Mouse (Mus musculus) urinary bladder, postnatal 14 days (tissue): ENCODE results near the gene Ahdc1.
"Not testable (repeated sequence)": the region's sequence is repeated elsewhere in the genome, so short reads cannot be mapped to it uniquely, and the experiment has no call there.

Experiments used
- DNase-seq: peaks from one replicate; pipeline ENCODE4 v3.0.0; 2021; ENCODE audit warnings: low spot score

Ahdc1 gene

DNA sequence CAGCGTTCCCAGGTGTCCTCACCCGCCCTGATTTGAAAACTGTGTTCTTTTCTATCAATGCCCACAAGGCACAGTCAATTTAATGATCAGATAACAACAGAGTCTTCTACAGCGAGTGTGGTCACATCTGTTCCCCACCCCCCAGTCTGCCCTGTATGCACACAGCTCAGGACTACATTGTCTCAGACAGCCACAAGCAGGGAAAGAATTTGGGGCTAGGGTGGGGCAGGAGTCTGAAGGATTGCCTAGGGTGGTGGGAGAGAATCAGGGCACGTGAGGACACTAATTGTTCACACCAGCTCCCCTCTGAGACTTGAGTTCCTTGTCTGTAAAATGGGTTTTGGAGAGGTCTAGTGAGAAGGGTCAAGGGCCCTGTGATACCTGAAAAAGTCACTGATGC lies 17.5 kb upstream of the Ahdc1 start:
- no peak for DNase-seq

DNA sequence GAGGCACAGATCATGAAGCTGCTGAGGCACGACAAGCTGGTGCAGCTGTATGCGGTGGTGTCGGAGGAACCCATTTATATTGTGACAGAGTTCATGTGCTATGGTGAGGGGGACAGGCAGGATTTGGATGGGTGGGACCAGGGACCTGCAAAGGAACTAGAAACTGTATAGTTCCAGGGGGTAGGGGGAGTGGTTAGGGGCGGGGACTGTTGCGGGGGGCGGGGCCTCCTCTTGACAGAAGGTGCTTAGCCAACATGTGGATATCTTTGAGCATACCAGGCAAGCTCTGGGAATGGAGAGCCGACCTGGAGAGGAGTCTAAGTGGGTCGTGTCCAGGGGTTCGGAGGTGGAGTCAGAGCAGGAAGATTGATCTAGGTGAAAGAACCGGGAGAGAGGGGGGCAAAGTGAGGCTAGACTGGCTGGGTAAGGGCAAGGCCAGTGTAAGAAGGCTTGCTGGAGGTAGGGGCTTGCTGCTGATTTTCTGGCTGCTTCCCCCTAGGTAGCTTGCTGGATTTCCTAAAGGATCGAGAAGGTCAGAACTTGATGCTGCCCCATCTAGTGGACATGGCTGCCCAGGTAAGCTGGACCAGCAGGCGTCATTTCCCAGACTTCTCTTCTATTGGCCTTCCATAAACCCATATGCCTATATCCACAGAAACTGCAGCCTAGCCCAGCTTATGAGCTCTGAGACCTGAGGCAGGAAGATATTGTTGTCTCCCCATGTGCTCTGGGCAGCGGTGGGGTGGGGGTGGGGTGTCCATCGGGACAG lies 13.4 kb upstream of the Ahdc1 start:
- DNase-seq = no peak

GRCm38 (mm10) chr4:133002896-133003295 lies 8.2 kb upstream of the Ahdc1 start:
- DNase-seq = no peak

DNA sequence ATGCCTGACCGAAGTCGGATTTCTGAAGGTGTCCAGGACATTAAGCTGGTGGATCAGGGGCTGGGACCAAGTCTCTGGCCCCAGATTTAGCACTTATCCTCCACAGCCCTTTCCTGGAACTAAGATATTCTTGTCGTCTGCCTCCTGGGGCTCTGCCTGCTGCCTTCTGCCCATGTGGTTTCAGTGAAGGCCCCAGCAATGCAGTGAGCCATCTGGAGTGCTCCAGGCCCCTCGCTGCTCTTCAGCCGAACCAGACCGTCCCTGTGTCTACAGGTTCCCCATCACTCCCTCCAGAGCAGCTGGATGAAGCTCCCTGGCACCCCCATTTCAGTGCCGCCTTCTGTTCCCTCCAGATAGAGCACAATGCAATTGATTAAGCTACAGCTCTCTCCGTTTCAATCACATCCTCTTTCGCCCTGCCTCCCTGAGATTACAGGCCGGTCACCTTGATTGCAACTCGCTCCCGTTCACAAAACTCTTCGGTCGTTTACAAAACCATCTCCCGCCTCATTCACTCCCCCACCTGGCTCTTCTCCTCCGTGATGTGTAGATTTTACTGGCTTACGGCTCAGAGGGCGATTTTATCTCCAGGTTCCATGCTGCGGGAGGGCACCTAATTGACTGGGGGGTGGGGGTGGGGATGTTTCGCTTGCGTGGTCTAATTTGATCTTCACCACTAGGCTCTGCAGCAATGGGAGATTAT lies 7.6 kb upstream of the Ahdc1 start:
- DNase-seq = no peak

GRCm38 (mm10) chr4:133005233-133005632 lies 5.8 kb upstream of the Ahdc1 start:
- peak; percentile 73 for DNase-seq

DNA sequence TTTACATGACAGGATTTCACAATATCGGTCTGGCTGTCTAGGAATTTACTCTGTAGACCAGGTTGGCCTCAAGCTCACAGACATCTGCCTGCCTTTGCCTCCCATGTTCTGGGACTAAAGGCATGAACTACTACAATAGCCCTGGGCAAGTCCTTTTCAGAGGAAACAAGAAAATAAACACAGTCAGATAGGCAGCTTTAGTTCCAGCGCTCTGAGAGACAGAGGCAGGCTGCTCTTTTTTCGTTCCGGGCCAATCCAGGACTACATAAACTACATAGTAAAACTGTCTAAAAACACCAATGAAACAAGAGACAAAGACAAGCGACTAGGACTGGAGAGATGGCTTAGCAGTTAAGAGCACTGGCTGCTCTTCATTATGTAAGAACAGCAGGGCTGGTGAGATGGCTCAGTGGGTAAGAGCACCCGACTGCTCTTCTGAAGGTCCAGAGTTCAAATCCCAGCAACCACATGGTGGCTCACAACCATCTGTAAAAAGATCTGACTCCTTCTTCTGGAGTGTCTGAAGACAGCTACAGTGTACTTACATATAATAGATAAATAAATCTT lies 5.1 kb upstream of the Ahdc1 start:
- not testable (repeated sequence) for DNase-seq

GRCm38 (mm10) chr4:133007513-133008380 lies 3.3 kb upstream of the Ahdc1 start:
- DNase-seq = no peak

DNA sequence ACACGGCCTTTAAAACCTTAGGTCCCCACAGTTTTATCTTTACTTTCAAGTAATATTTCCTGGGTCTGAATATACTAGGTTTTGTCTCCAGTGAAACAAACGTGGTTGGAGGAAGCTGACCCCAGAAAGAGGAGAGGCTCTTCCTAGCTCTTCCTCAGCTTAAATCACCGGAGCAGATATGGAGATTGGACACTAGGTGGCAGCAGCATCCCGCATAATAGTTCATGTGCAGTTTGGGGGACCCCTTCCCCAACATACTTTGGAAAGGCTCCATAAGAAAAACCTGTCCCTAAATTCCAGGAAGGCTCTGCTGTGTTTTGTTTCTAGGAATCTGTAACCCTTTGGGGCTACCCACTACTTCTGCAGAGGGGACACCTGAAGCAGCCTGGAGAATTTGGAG lies 1.9 kb upstream of the Ahdc1 start:
- DNase-seq = peak; percentile 65

- DNase-seq = no peak
These were observed 1.4 kb upstream of the Ahdc1 start for GRCm38 (mm10) chr4:133009676-133010075.

DNA sequence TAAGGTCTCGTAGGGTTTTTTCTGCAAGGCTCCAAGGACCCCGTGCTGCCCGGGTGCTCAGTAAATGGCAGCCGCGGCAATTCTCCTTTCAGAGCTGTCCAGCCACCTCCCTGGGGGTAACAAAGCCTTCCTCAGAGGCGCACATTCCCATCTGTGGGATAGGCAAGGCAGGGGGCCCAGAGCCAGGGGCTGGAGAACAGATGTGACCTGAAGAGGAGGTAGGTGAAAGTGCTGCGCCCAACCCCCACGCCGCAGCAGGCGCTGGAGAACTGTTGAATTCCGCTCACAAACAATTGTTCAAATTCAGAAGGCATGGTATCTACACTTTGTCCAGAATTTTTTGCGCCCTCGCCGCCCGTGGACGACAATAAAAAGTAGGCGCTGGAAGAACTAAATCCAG lies 449 bp upstream of the Ahdc1 start:
- DNase-seq = no peak

DNA sequence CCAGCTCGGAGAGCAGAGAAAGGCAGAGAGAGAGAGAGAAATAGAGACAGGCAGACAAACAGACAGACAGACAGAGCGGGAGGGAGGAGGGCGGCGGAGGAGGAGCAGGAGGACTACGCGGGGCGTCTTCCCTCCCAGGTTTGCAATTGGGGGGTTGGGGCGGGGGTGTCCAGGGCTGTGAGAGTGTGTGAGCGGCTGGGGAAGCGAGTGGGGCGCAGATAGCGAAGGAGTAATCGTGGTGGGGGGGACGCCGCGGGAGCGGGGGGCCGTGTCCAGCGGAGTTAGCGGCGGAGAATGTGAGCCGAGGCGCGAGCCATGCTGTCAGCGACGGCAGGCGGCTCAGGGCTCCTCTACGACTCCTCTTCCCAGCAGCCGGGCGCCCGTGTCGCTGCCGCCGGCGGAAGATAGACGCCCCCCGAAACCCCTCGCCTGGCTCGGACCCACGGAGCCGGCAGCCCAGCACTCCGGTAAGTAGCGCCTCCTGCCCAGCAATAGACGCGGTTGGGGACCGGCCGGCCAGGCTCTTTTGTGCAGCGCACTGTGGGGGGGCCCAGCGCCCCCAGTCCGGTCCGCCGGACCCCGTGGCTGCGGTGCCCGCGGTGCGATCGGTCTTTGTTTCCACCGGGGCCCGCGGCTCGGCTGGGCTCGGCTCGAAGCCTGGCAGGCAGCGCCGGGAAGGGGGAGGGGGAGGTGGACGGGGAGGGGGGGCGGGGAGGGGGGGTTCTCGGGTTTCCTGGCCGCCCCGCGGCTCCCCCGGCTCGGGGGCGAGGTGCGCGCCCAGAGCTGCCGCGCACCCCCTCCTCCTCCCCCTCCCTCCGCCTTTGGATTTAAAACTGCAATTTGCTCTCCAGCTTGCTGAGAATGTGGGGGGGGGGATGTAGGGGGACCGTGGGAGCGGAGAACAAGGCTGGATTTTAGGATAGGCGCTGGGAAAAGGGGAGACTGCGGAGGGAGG lies 1.0 kb downstream of the Ahdc1 start:
- DNase-seq = peak; percentile 63

DNA sequence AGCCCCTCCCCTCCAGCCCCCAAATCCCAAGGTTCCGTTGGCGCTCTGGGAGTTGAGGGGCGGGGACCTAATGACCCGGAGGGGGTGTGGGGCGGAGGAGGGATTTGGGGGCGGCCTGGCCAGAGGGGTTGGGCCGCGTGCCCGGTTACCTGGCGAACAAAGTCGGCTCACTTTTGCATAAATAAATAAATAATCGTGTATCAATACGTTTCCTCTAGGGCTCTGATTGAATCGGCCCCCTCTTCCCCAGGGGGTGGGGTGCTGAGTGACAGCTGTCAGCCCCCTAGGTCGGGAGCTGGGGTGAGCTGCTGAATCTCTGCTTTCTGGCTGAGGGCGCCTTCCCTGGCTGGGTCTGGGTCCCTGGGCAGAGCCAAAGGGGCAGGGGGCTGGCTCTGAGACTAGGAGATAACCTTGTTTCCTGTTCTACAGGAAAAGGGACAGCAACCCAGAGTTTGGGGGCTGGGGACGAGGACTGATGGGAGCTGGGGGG lies 1.8 kb downstream of the Ahdc1 start:
- DNase-seq = peak; percentile 43

DNA sequence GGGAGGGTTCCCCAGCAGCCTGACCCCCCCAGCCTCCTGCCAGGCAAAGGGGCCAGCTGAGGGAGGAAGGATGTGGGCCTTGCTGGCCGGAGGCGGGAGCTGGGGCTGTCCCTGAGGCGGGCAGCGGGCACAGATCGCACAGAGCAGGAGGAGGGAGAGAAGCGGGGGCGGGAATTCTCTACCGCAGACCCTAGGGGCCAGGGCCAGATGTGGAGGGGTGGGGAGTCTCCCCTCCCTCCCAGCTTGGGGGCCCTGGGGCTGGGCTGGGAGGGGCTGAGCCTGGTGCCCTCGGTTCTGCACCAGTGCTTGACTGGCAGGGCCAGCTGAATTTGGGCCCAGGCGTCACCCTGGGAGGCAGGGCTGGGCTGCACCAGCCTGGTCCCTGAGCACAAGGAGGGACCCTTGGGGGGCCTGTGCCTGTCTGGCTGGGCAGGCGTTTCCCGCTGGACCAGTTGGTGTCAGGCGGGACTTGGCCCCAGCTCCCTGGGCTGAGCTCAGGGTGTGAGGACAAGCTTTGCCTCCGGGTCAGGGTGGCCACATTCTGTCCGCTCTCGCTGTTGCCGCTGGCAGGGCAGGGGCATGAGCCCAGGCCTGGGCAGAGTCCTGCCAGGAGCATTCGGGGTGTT lies 2.3 kb downstream of the Ahdc1 start:
- peak; percentile 74 for DNase-seq

GRCm38 (mm10) chr4:133014088-133014487 lies 3.0 kb downstream of the Ahdc1 start:
- no peak for DNase-seq

DNA sequence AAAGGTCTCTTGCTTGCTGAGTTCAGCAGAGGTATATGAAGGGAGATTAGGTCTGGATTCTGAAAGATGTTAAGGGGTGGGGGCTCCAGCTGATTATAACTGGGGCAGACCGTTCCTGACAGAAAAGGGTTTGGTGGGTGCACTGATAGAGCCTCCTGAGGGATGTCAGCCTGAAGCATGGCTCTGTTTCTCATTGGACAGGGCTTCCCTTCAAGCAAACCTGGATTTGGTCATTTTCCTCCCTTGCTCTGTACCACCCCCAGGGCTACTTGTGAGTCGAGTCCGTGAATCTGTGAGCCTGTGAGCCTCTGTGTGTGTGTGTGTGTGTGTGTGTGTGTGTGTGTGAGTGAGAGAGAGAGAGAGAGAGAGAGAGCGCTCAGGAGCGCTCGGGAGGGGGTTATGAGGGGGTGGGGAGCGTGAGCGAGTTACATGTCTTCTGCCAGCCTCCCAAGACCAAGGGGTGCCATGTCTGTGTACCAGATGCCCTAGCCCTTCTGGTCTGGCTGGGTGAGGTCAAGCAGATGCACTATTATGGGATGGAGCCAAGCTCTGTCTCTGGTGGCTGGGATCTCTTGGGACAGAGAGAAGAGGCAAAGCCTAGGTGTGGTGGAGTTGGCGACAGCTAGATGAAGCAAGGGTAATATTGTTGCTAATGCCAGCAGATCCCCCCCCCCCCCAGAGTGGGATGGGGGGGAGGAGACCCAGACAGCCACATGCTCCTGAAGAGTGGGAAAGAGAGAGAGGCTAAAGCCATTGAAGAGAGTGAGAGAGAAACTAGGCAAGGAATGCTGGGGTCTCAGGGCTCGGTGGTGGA lies 4.0 kb downstream of the Ahdc1 start:
- no peak for DNase-seq

DNA sequence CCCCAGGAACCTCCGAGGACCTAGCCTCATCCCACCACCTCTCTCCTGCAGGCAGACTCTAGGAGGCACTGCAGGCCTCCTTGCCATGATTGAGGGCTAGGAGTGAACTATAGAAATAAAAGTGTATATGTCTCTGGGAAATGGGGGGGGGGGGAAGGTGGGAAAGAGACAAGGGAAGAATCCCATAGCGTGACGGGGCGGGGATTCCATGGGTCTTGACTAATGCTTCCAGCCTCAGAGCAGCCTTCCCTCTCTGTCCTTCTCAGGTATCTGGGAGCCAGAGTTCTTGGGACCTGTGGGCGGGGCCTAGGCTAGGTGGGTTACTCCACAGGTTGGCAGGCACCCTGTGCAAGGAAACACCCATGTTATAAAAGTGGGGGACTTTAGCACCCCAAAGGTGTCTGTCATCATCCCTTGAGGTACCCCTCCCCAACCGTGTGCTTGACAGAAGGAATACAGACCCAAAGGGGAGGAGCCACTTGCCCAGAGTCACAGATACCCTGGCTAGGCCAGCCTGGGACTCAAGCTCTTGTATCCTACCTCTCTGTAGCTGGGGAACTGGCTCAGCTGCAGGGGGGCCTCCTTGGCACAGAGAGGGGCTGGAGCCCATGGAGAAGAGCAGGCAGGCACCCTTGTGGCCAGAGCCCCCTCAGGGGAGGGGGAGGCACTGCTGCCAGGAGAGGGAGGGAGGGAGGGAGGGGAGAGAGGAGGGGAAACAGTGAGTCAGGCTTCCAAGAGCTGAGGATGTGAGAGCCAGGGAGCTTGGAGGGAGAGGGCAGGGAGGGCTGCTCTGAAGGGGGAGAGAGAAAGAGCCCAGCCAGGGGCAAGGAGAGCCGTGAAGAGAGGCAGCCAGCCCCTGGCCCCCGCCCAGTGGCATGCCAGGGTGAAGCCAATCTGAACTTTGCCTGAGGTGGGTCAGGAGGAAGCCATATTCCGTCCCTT lies 4.9 kb downstream of the Ahdc1 start:
- DNase-seq = no peak

DNA sequence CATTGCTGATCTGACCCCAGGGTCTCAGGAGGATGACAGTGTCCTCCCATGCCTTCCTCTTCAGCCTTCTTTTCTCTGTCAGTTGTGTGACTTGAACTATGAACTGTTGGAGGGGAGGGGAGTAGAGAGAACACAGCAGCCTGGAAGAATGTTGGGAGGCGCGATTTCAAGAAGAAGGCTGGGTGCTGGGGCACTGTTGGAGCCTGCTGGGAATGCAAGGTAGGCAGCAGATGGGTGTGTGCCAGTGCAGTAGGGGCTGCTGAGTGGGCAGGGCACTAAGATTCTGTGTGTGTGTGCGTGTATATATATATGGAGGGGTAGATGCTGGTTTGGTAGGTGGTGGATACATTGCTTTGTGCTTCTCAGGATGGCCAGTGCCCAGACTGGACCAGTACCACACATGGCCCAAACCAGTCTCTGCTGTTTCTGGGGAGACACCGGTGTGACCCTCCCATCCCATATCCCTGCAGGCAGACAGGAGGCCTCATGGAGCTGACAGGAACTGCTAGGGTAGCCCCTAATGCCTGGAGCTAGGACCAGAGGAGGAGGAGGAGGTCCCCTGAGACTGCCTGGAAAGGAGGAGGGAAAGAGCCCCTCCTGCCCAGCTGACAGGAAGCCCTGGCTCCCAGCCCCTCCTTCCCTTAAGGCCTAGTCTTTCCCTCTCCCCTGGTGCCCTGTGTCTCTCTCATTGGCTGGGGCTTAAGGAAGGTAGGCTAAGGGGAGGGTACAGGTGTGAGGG lies 5.8 kb downstream of the Ahdc1 start:
- DNase-seq = no peak
